Mouse (Mus musculus): ENCODE data around the gene Ptprm.

Gene Ptprm

DNA sequence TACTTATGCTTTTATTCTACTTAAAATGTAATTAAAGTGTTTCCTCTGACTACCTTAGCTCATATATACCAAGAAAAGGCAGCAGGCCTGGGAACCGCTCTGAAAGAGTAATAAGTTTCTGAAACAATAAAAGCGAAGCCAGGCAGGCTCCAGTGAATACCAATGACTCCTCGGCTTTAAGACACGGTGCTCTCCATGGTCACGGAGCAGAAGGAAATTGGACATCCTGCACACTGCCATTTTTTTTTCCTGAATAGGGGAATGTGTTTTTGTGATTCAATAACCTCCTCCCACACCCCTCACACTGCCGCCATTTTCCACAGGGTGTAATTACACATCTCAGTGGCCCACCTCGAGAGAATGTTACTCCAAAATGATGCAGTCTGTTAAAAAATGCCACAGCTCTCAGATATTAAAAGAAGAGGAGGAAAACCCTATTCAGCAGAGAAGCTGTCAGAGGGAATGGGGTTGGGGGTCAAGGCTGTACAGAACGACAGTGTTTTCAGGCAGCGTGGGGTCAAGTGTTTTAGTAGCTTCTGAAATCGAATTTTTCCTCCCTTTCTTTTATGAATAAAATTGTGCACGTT is 585.5 kb downstream of the Ptprm start:
- DNase-seq (ENCODE audit: low spot score), result no peak

DNA sequence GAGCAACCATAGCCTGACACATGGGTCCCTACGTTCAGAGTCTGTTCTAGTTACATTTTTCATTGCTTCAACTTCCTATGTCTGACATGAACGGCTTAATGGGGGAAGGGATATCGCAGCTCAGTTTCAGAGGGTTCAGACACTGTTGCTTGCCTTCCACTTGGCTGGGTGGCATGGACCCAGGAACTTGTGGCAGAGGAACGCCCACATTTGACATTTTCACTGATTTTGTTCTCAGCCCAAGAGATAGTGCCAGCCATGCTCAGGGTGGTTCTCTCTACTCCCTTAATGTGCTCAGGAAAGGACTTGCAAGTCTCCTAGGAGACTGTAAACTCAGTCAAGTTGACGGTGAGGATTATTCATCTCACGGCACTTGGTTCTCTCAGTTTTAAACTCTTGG is 588.1 kb downstream of the Ptprm start:
- no peak for DNase-seq (ENCODE audit: low spot score)

DNA sequence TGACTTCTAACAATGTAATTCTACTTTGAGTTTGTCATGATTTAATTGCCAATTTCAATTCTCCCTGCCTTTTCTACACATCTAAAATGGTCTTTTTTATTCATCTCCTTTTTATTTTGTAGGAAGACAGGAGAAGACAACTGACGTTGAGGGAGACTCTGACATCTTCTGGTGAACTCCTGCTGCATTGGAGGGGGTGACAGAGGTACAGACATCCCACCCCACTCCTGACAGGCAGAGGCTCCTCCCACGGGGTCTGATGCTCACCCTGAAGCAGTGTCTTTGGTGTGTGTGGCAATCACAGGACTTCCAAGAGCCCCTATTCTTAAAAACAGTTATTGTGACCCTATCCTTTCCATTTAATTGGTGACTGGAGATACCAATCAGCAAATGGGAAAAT is 589.8 kb downstream of the Ptprm start:
- no peak for DNase-seq (ENCODE audit: low spot score)

DNA sequence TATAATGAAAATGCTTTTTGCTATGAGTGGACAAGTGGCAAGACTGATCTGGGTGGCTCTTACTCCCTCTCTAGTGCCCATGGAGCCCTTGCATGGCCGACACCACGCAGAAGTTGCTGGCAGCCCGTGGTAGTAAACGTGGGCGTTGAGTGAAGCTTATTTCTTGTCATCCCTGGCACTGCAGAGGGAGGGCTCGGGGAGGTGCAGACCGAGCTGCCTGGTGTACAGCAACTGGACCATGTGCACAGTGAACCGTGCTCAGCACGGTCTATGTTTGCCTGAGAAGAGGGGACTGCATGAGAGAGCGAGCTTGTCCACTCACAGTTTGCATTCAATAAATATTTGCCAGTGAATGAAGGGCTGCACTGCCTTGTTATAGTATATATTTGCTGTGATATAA is 591.5 kb downstream of the Ptprm start:
- DNase-seq (ENCODE audit: low spot score), result no peak

DNA sequence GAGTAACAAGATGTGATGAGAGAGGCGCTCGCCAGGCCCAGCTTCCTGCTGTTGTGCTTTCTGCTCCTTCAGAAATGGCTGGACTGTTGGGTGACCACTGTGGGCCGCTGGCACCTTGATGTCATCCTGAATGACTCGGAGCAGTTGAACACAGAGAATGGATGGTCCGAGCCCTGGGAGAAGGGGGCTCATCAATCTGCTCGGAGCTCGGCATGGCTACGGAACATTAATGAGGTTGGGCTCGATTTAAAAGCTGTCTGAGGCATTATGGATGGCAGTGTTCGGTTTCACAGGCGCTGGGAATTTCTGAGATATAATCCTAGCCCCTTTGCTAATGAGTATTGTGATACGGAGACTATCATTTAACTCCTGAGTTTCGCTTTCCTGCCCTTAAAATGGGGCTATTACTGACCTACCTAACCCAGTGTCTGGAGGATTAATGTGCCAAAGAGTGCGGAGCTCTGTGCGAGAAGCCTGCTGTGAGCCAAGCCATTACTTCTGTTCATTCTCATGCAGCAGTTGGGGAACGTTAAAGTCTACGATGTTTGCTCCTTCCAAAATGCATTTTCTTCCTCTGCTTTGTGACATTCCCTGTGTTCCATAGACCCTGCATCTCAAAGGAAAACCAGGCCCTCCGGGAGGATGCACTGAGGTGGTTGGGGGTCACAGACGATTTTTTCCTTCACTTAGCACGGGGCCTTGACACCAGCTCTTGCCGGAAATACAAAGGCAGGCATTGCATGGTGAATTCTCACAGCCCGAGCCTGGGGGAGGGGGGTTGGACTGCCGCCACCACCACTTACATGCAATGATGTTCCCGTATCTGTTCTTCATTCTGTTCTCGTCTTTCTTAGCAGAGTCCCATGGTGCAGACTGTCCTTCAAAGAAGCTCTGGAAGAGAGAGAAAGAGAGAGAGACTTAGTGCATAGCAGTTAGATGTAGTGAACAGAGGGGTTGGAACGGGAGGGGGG is 592.6 kb downstream of the Ptprm start:
- no peak for DNase-seq (ENCODE audit: low spot score)

DNA sequence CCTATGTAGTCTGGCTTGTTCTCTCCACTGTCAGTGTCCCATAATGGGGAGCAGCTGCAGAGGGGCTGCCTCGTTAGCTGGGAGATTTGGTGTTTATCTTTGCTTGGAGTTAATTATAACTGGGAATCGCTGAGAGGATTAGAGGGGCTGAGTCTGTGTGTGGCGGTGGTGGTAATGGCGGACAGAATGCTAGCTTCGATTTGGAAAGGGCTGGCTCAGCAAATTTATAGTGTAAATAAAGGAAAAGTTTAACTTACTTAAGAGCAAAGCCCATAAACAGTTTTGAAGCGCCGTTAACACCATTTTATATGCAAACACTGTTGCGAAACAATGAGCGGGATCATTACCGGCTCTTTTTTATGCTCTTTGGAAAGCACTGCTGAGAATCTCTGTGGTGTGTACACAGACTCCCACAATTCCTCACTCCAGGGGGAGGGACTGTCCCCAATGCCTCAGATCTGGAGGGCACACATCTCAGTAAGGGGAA is 597.2 kb downstream of the Ptprm start:
- no peak for DNase-seq (ENCODE audit: low spot score)

DNA sequence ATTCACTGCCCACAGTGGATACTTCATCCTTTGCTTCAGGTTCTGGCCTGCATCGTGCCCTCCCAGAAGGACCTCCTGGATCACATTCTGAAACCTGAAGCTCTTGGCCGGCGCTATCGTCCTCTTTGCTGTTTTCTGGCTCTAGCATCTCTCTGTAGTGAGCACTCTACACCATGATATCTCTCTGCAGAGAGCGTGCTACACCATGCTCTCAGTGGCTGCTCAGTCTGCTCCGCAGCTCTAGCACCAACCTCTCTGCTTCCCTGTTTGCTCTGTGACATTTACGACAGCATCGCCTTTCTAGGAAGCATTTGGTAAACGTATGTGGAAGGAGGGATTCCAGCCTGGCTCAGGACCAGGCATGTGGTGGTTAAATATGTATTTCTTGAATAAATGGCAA is 597.8 kb downstream of the Ptprm start:
- DNase-seq (ENCODE audit: low spot score), result no peak

DNA sequence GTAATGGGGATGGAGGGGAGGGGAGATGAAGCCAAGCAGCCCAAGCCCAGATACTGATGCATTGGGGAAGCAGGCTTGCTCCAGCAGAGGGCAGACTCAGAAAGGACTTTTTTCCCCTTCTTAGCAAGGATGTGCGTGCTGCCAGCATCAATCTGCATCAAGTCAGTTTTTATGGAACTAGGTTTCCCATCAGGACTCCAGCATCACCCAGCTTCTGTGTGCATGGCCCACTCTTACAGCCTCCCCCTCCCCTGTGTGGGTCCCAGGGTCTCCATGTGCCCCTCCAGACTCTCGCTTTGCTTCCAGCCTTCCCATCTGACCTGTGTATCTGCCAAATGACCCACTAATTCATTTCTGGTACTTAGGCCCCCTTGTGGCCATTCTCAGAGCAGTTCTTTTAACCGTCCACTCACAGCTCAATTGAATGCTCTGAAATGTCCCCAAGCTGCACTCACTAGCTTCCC is 599.0 kb downstream of the Ptprm start:
- peak; percentile 34 for DNase-seq (ENCODE audit: low spot score)

DNA sequence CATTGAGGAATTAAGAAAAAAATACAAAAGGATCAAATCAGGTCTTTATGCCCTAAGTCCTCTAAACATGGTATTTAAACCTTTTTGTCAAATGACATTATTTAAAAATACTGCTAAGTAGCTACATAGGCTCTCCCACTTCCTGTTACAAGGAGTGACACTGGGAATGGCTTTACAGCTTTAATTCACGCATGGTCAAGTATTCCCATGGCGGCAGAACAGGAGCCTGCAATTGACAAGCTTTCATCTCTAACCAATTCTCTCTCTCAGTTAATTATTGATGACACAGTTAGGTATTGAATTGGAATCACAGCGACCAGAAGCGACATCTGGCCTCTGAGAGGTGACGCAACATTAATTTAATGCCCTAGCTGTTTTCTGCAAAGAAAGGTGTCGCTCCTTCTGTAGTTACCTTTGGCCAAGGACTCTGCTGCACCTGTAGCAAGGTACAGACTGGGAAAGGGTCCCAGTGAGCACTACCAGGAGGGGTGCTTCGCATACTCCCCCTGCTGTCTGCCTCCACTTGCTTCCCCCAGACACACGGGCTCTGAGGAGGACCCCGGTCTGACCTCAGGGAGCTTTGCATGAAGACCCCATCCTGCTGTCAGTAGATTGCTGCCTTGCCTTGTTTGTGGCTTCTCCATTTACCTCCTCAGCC is 599.9 kb downstream of the Ptprm start:
- DNase-seq (ENCODE audit: low spot score), result no peak

DNA sequence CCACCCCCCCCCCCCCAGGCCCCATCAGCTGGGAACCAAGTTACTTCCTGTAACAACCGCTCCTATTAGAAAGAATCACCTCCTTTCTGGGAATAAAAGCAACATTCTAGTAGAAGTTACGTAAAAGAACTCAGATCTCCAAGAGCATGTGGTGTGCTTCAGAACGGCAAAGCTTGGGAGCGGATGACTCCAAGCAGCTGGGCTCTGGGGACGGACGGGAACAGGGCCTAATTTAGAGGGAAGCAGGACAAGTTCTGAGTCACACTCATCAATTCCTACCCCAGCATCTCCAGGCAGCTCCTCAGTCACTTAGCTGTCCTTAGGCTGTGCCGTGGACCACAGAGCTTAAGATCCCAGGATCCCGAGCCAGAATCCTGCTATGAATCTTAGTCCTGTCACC is 602.5 kb downstream of the Ptprm start:
- DNase-seq (ENCODE audit: low spot score), result peak; percentile 22

DNA sequence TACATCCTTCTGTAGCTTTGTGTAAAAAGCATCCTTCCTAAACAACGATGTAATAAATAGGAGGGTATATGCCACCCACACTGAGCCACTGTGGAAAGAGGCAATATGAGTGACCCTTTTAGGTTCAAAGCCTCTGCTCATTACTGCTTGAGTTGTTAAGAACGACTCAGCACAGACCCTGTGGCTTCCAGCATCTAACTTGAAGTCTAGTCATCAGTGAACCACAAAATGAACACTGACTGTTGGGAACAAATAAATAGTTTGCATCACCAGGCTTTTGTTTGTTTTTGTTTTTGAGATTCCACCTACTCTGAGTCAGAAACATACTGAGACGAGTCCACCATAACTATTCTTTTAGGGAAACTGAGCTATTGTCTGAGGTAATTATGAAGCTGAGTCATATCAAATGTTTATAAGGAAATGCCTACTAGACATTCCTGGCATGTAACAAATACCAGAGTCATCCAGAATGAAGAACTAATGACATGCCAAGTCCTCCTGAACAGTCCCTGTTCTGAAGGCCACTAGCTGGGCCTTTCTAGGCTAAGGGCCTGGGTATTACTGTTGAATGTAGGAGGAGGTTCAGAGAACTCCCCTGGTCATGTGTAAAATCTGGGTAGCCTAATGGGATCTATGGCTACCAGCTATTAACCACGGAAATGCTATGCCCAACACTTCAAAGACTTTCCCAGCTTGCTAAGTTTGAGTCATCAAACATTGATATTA is 603.6 kb downstream of the Ptprm start:
- no peak for DNase-seq (ENCODE audit: low spot score)

DNA sequence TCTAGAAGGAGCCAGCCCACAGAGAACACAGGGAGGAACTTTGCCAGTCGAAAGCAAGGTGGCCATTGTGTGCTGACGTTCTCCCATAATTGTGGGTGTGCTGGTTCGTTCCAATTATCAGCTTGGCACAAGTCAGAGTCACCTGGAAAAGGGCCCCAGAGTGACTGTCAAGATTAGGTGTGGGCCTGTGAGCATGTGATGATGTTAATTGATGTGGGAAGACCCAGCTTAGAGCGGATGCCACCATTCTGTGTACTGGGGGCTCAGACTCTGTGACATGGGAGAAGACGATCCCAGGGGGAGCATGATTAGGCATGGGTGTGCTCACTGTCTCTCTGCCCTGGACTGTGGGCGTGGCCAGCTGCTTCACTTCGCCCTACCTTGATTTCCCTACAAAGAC is 604.3 kb downstream of the Ptprm start:
- no peak for DNase-seq (ENCODE audit: low spot score)

DNA sequence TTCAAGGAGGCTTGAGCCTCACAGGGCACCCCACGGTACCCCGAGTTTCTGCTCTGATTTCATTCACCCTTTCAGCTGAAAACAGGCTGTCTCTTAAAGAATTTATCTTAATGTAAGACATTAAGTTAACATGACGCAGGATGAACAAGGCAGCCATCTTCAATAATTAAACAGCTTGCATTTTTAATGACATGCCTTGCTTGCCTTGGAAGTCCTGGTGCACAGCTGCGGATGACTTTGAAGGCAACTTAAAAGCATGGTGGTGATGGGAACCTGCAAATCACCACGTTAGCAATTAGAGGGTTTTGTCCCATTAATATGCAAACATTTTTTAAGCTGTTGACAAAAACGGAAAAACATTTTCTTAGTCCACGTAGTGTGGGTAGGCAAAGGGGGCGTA is 607.8 kb downstream of the Ptprm start:
- DNase-seq (ENCODE audit: low spot score), result no peak

DNA sequence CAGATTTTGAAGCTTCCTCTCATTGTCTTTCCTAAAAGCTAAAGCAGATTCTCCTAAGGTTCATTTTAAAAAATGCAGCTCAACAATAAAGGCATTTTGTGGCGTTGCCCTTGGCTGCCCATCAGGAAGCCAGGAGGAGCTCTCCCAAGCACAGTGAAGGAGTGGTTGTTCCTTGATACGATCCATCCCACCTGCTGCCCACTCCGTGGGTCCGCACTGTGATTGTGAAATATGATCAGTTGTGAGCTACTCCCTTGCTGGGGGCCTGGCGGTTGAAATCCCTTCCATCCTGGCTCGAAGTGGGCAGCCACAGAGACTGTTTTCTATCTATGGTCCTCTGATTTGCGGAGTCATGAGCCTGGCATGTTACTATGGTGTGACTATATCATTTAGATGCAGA is 610.9 kb downstream of the Ptprm start:
- no peak for DNase-seq (ENCODE audit: low spot score)

DNA sequence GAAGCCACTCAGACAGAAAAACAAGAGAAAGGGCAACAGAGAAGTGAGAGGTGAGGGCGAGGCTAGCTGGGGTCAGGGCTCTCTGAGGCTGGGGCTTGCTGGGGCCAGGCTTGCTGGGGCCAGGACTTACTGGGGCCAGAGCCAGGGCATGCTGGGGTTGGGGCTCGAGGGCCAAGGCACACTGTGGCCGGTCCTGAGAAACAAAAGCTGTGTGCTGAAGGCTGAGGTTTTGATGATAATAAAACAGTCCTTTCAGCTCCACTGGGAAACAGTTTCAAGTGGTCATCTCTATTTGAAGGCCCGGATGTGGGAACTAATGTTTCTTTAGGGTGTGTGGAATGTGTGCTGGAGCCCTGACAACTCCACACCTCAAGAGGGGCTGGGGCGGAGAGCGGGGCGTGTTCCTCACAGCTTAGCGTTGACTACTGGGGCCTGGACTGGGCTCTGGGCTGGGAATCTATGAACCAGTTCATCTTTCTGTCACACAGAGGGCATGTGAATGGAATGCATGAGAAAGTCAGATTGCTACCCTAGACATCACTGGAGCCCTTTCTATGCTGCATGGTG is 615.4 kb downstream of the Ptprm start:
- DNase-seq (ENCODE audit: low spot score), result no peak

DNA sequence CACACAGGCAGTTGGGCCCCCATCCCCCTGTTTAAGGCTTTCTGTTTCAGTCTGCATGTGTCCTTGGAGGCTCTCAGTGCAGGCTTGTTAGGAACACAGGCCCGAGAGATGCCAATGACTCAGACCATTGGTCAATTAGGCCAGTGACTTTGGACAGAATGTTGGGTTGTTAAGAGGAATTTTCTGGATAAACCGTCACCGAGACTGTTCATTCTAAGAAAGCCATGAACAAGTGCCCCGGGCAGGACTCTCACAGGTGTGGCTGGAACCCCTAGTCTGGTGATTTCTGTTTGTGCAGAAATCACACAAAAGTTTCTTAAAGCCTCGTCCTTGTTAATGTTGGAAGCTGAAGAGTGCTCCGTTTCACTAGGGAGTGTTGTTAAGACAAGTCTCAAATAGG is 615.9 kb downstream of the Ptprm start:
- no peak for DNase-seq (ENCODE audit: low spot score)

DNA sequence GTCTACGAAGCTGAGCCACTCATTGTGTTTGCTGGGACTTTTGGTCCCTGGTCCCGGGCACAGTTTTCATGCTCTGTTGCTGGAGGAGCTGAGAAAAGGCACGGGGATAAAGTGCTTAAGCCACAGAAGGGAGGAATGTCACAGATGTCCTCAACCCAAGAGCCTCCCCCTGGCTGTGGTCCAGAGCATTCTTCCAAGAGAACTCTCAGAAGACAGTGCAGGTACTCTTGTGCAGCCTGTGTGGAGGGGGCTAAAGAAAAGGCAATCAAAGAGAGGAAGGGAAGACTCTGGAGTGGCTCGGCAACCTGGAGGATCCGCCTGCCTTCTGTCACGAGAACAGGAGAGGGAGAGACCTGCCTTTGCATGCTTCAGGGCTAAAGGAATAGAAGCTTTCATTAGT is 617.8 kb downstream of the Ptprm start:
- no peak for DNase-seq (ENCODE audit: low spot score)

DNA sequence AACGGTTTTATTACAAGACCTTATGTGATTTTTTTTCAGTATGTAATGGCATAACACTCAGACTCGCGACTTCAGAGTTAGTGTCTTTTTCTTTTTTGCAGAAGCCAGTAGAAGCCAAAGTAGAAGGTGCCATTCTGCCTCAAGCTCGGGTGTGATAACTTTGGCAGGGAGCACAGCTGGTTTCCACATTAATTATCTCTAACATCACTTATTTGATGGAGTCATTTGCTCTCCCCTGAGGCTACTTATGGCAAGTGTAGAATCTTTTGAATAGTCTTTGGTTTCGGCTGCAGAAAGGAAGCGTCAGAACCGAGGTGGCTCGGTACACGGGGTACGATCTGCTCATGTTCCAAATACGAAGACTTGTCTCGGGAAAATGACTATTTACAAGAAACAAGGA is 620.7 kb downstream of the Ptprm start:
- no peak for DNase-seq (ENCODE audit: low spot score)

DNA sequence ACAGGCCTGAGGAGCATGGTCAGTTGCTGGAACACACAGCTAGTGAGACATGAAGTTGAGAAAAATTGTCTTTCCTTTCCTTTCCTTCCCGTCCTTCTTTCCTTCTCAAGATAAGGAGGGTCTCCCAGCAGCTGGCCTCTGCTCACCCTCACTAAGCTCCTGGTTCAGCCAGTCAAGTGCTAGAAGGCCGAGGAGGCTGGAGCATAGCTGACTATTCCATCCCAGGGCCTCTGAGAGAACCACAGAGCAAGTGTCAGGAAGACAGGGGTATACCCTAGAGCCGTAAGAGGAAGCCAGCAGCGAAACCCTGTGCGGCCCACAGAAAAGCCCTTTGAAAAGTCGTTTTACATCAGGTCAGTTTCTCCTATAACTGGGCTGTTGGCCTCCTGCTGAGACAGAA is 624.3 kb downstream of the Ptprm start:
- no peak for DNase-seq (ENCODE audit: low spot score)

DNA sequence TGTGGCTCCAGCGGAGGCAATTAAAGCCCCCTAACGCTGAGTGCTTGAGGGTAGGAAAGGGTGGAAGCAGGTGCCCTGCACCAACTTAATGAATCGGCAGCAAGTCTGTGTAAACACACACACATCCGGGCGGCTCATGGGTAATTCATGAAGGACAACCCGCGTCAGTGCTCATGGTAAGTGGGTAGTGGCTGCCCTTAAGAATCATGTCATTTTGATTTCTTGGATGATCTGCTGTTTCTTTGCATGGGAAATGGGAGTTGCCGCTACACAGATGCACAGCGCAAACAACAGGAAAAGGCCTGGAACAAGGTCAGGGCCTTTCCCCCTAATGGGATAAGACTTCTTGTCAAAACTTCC is 633.3 kb downstream of the Ptprm start:
- no peak for DNase-seq (ENCODE audit: low spot score)

DNA sequence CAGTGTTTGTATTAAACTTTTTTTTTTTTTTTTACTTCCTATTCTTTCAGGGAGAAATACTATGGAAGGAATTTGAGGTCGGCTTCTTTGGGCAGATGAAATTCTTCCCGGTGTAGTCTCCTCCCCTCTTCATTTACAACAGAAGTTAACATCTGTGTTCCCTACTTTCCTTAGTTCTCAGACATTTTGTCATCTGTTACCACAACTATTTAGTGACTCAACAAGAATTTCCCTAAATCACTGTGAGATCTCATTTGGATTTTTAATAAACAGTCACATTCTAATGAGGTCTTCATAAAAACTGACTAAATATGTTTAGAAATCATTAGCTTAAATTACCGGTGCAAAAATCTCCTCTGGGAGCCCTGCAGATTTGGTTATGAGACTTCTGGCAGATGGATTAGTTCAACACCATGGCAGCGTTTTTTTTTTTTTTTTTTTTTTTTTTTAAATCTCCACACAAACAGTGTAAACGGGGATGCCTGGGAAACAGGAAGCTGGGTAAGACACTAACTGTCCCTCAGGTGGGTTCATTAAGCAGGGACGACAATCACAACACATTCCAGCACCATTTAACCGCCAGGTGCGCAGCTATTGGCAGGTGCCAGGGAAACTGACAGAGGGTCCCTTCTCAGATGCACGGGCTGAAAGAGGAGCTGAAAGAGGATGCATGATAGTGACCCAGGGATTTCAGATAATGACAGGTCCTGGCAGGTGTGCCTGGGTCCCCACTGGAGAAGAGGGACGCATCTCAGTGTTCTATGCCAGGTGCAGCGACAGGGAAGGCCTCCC is 633.9 kb downstream of the Ptprm start:
- no peak for DNase-seq (ENCODE audit: low spot score)
